Mouse (Mus musculus) olfactory bulb, adult 2 months (tissue): ENCODE data around the gene Slc10a1.

Experiments used
- CTCF ChIP-seq: fragments of 200-500 bp; IDR thresholded peaks from 2 replicates; pipeline ENCODE4 v1.5.1; 2012; ENCODE audit warnings: low read depth, mild to moderate bottlenecking, low read length, moderate library complexity; ENCODE audit not compliant: insufficient read depth
- POLR2A ChIP-seq: fragments of 200-500 bp; IDR thresholded peaks from 2 replicates; pipeline ENCODE4 v1.6.1; 2012; ENCODE audit warnings: mild to moderate bottlenecking, low read depth, low read length, moderate library complexity; ENCODE audit not compliant: insufficient read depth

- TF ChIP-seq POLR2A (no peak), CTCF (no peak)
Measured at GRCm38 (mm10) chr12:80932865-80933264, 35.6 kb downstream of the Slc10a1 start.
